Comparison of ENCODE assay signal across 21 mouse cellular contexts in the genomic region with DNA sequence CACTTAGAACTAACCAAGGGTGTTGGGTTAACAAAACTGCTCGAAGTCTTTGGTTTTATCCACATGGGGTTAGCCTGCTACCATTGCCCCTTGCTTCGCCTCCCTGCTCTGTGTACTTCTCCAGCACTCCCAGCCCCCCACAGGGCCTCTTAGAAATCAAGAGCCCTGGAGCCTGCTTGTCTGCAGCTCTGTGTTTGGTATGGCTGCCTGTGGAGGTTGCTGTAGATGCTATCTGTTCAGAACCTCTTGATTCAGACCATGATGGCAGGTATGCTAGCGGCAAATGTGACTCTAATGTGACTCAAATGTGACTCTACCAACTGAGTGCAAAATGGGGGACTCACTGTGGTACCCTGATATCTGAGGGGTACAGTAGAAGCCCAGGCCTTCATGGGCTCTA. TPM values are rescaled to one million over a fixed set of nuclear protein-coding genes. Genes with fewer than 3 reads are reported as not detected.
DNase-seq lines count a peak whose midpoint lies in the region; ATAC-seq and TF ChIP-seq lines count a peak whose summit lies in the region.
"Had no signal": no experiment of that assay in that cellular context is flagged by ENCODE, and none has a peak within 500 bp of the region (broad histone marks: within the 10 kb centered on the region; RNA-seq: fewer than 3 reads in every experiment).

No protein-coding gene starts in this region.

- TF ChIP-seq CTCF in kidney, postnatal 0 days (IDR thresholded peaks at IDR 0.05; ENCODE audit: low read depth): no peak

- H3K9me3 ChIP-seq in heart, embryonic 12.5 days (replicated peaks): no peaks in the 10 kb centered on the region
- H3K9me3 ChIP-seq in kidney, postnatal 0 days (replicated peaks; ENCODE audit: low read length): no peaks in the 10 kb centered on the region
- H3K9me3 ChIP-seq in embryonic facial prominence, embryonic 11.5 days (replicated peaks; ENCODE audit: control insufficient read depth, low read length): no peaks in the 10 kb centered on the region
- no peaks in the 10 kb centered on the region for H3K9me3 ChIP-seq in liver, embryonic 16.5 days (replicated peaks; ENCODE audit: control insufficient read depth, low read length)
- no peaks in the 10 kb centered on the region for H3K9me3 ChIP-seq in limb, embryonic 10.5 days (replicated peaks)
- H3K9me3 ChIP-seq: limb, embryonic 12.5 days; neural tube, embryonic 12.5 days had no signal

- H3K4me1 ChIP-seq in heart, embryonic 12.5 days (replicated peaks): peaks cover 58% of the 10 kb centered on the region
- no peaks in the 10 kb centered on the region for H3K4me1 ChIP-seq in kidney, postnatal 0 days (replicated peaks; ENCODE audit: insufficient read depth, low read length)
- no peaks in the 10 kb centered on the region for H3K4me1 ChIP-seq in embryonic facial prominence, embryonic 11.5 days (ENCODE audit: control insufficient read depth, insufficient read depth, low read length)
- peaks cover 27% of the 10 kb centered on the region for H3K4me1 ChIP-seq in liver, embryonic 16.5 days (ENCODE audit: control insufficient read depth, low read depth, low read length)
- H3K4me1 ChIP-seq in limb, embryonic 10.5 days: peaks cover 28% of the 10 kb centered on the region

- H3K9ac ChIP-seq in heart, embryonic 12.5 days: no peak overlapping the region
- H3K9ac ChIP-seq in kidney, postnatal 0 days (ENCODE audit: low read depth, low read length): no peak overlapping the region
- H3K9ac ChIP-seq in embryonic facial prominence, embryonic 11.5 days (replicated peaks; ENCODE audit: low read length): no peak overlapping the region; the same call in 1 of the 2 replicates
- H3K9ac ChIP-seq in liver, embryonic 16.5 days (ENCODE audit: low read depth, low read length): no peak overlapping the region
- H3K9ac ChIP-seq: limb, embryonic 12.5 days; lung, embryonic 14.5 days; neural tube, embryonic 12.5 days had no signal

- intact Hi-C loops in gastrocnemius, postnatal 36 days (cut with DNase I): no loop called here

- H3K27ac ChIP-seq in heart, embryonic 12.5 days (ENCODE audit: poor library complexity, severe bottlenecking): peak overlapping the region; percentile 85
- peak overlapping the region; percentile 1; the same call in 1 of the 2 replicates for H3K27ac ChIP-seq in kidney, postnatal 0 days
- no peak overlapping the region for H3K27ac ChIP-seq in embryonic facial prominence, embryonic 11.5 days (replicated peaks; ENCODE audit: low read depth, low read length)
- H3K27ac ChIP-seq in liver, embryonic 16.5 days (ENCODE audit: low read length): 0 out of 2 replicates have a peak overlapping the region, but pooled peaks have one; percentile 19
- H3K27ac ChIP-seq in limb, embryonic 10.5 days: no peak overlapping the region
- H3K27ac ChIP-seq: hindbrain, postnatal 0 days; limb, embryonic 12.5 days; macrophage; neural tube, embryonic 12.5 days had no signal

- H3K36me3 ChIP-seq in heart, embryonic 12.5 days: no peaks in the 10 kb centered on the region
- no peaks in the 10 kb centered on the region for H3K36me3 ChIP-seq in kidney, postnatal 0 days (ENCODE audit: insufficient read depth, low read length)
- H3K36me3 ChIP-seq in embryonic facial prominence, embryonic 11.5 days (replicated peaks; ENCODE audit: control insufficient read depth, insufficient read depth, low read depth, low read length): no peaks in the 10 kb centered on the region
- H3K36me3 ChIP-seq in liver, embryonic 16.5 days (ENCODE audit: control insufficient read depth, insufficient read depth): no peaks in the 10 kb centered on the region
- H3K36me3 ChIP-seq in limb, embryonic 10.5 days: no peaks in the 10 kb centered on the region
- H3K36me3 ChIP-seq: limb, embryonic 12.5 days; neural tube, embryonic 12.5 days had no signal

- WGBS in heart, embryonic 12.5 days: 30% methylated on average over 3 of the region's 3 CpGs
- 74% methylated on average over 3 of the region's 3 CpGs for WGBS in kidney, postnatal 0 days
- 46% methylated on average over 3 of the region's 3 CpGs for WGBS in embryonic facial prominence, embryonic 11.5 days
- WGBS in liver, embryonic 16.5 days (ENCODE audit: insufficient replicate concordance): 54% methylated on average over 3 of the region's 3 CpGs
- 64% methylated on average over 3 of the region's 3 CpGs for WGBS in limb, embryonic 10.5 days

- H3K4me3 ChIP-seq in heart, embryonic 12.5 days: no peak overlapping the region
- no peak overlapping the region for H3K4me3 ChIP-seq in kidney, postnatal 0 days (replicated peaks; ENCODE audit: low read depth, low read length)
- no peak overlapping the region for H3K4me3 ChIP-seq in embryonic facial prominence, embryonic 11.5 days (ENCODE audit: low read depth, low read length)
- H3K4me3 ChIP-seq in liver, embryonic 16.5 days (ENCODE audit: low read depth, low read length): no peak overlapping the region
- H3K4me3 ChIP-seq in limb, embryonic 10.5 days: no peak overlapping the region
- H3K4me3 ChIP-seq: layer of hippocampus, adult 2 months; limb, embryonic 12.5 days; neural tube, embryonic 12.5 days had no signal

- H3K27me3 ChIP-seq in heart, embryonic 12.5 days (replicated peaks): no peaks in the 10 kb centered on the region
- no peaks in the 10 kb centered on the region for H3K27me3 ChIP-seq in kidney, postnatal 0 days (ENCODE audit: insufficient read depth, low read length)
- no peaks in the 10 kb centered on the region for H3K27me3 ChIP-seq in embryonic facial prominence, embryonic 11.5 days (ENCODE audit: control insufficient read depth, insufficient read depth, low read length)
- H3K27me3 ChIP-seq in liver, embryonic 16.5 days (ENCODE audit: control insufficient read depth, insufficient read depth, low read depth, low read length): no peaks in the 10 kb centered on the region
- no peaks in the 10 kb centered on the region for H3K27me3 ChIP-seq in limb, embryonic 10.5 days (ENCODE audit: low read depth, poor library complexity, severe bottlenecking)
- H3K27me3 ChIP-seq: limb, embryonic 12.5 days; neural tube, embryonic 12.5 days; Patski had no signal

- H3K4me2 ChIP-seq in heart, embryonic 12.5 days: peak overlapping the region; percentile 43
- H3K4me2 ChIP-seq in kidney, postnatal 0 days (ENCODE audit: low read length): no peak overlapping the region
- H3K4me2 ChIP-seq in embryonic facial prominence, embryonic 11.5 days (ENCODE audit: low read depth, low read length): no peak overlapping the region
- no peak overlapping the region for H3K4me2 ChIP-seq in liver, embryonic 16.5 days (ENCODE audit: low read depth, low read length)
- H3K4me2 ChIP-seq: limb, embryonic 12.5 days; lung, embryonic 14.5 days; midbrain, embryonic 11.5 days; neural tube, embryonic 12.5 days had no signal

- no peak for ATAC-seq in heart, embryonic 12.5 days (ENCODE audit: insufficient number of reproducible peaks, low FRiP score)
- ATAC-seq in kidney, postnatal 0 days (replicated peaks; ENCODE audit: low FRiP score, low read depth): no peak
- ATAC-seq in embryonic facial prominence, embryonic 11.5 days (replicated peaks; ENCODE audit: insufficient number of reproducible peaks, low FRiP score, low TSS enrichment, low read depth): no peak
- ATAC-seq in liver, embryonic 16.5 days (ENCODE audit: low read depth): no peak
- ATAC-seq: forebrain, embryonic 14.5 days; hindbrain, postnatal 0 days; Patski had no signal

- no peak for DNase-seq in heart, adult 9 months (ENCODE audit: low spot score in 2 of 2)
- no peak for DNase-seq in kidney, postnatal 0 days (ENCODE audit: low spot score)
- no peak for DNase-seq in kidney, adult 8-10 months
- peak; percentile 24 for DNase-seq in embryonic facial prominence, embryonic 11.5 days (ENCODE audit: low spot score)
- DNase-seq in gastrocnemius, postnatal 36 days: no peak
- DNase-seq in limb, embryonic 10.5 days (ENCODE audit: low spot score): no peak
- DNase-seq: adrenal gland, postnatal 25 days; cerebellum, adult 18-20 months; kidney, postnatal 10 days; lung, embryonic 14.5 days; thymus, postnatal 4 days had no signal

RNA-seq across cellular contexts. Expression of a gene that starts 2.6 kb away (rescaled TPM):
- polyA plus RNA-seq in heart, embryonic 12.5 days (2016; fragmentation: Nextera tagmentation; extraction: Ambion mirVana): 40.6 and 43.7 TPM in 2 replicates
- 28.7 and 31.5 TPM in 2 replicates for polyA plus RNA-seq in kidney, postnatal 0 days (2015; fragmentation: Nextera tagmentation; extraction: Ambion mirVana)
- 30.7 and 36.0 TPM in 2 replicates for polyA plus RNA-seq in embryonic facial prominence, embryonic 11.5 days (2014; fragmentation: Nextera tagmentation; extraction: Ambion mirVana)
- polyA plus RNA-seq in liver, embryonic 16.5 days (2015; fragmentation: Nextera tagmentation; extraction: Ambion mirVana): 16.8 and 17.4 TPM in 2 replicates
- 10 to 100 TPM; 13.8 to 17.3 TPM for total RNA-seq in gastrocnemius, postnatal 36 days (2021)
- polyA plus RNA-seq in limb, embryonic 10.5 days (2016; fragmentation: Nextera tagmentation; extraction: Ambion mirVana): 32.7 and 37.4 TPM in 2 replicates

RNA-seq across cellular contexts. Expression of a gene that starts 26.1 kb away (rescaled TPM):
- 14.7 and 16.5 TPM in 2 replicates for polyA plus RNA-seq in heart, embryonic 12.5 days (2016; fragmentation: Nextera tagmentation; extraction: Ambion mirVana)
- polyA plus RNA-seq in kidney, postnatal 0 days (2015; fragmentation: Nextera tagmentation; extraction: Ambion mirVana): 12.3 and 13.0 TPM in 2 replicates
- polyA plus RNA-seq in embryonic facial prominence, embryonic 11.5 days (2014; fragmentation: Nextera tagmentation; extraction: Ambion mirVana): 15.0 and 17.4 TPM in 2 replicates
- polyA plus RNA-seq in liver, embryonic 16.5 days (2015; fragmentation: Nextera tagmentation; extraction: Ambion mirVana): 4.4 and 4.6 TPM in 2 replicates
- total RNA-seq in gastrocnemius, postnatal 36 days (2021): 1 to 10 TPM; 3.2 to 4.1 TPM
- 18.5 and 21.9 TPM in 2 replicates for polyA plus RNA-seq in limb, embryonic 10.5 days (2016; fragmentation: Nextera tagmentation; extraction: Ambion mirVana)

Comparison
In these comparisons a context has a peak if more than half of its experiments do, and no peak if none do; other contexts are left out.
1. H3K27ac ChIP-seq: peak in heart, embryonic 12.5 days (single experiment), kidney, postnatal 0 days (single experiment) and liver, embryonic 16.5 days (single experiment); none in embryonic facial prominence, embryonic 11.5 days (single experiment) and limb, embryonic 10.5 days (single experiment).